Mouse (Mus musculus): Measurements from ENCODE around the gene Egflam. TPM values are rescaled to one million over a fixed set of nuclear protein-coding genes. Genes with fewer than 3 reads are reported as not detected.
A peak's percentile ranks its signal among the peaks of the same experiment; 100 is the strongest.

Egflam gene
- polyA plus RNA-seq, 2 experiments = 0.18 to 0.51 TPM

DNA sequence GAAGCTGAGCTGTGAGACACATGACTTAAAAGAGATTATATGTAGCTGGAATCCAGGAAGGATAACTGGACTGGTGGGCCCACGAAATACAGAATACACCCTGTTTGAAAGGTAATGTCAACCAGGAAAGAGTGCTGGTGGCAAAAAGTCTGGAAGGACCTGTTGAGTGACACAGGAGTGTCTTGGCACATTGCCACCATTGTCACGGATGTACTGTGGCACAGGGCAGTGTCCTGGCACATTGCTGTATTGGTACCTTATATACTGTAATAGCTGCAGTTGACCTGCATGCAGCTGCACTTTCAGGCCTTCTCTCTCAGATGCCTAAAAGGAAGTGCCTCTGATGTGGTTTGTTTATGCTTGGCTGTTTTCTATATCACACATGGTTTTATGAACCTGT, 225.3 kb downstream of the Egflam start:
- WGBS (ENCODE audit: insufficient replicate concordance) = 37% methylated on average over 2 of the region's 2 CpGs

DNA sequence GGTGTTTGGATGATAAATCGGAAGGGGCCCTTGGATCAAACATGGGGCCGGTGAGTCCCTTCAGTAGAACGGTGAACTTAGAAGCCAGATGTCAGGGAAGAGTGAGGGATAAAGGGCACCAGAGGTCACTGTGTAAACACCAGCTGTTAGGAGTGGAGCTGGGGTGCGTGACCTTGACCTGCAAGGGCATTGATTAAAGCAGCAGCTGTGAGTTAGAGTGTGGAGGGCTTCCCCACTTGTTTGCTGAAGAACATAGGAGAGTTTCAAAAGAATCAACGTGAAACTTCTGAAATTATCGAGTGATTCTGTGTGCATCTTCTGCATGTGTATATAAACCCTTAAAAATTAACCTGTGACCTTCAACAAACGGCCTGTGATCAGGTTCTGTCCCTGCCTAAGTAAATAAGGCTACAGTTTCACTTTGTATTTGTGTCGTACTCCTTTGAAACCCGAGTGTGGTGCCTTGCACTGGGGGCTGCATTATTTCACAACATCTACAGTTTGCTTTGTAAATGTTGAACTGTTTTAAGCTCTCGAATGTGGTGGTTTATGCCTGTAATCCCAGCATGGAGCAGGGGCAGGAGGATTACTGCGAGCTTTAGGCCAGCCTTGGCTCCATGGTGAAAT, 230.2 kb downstream of the Egflam start:
- 47% methylated on average over 11 of the region's 11 CpGs for WGBS (ENCODE audit: insufficient replicate concordance)
- 0 out of 2 replicates have a peak overlapping the region, but pooled peaks have one; percentile 15 for H3K4me2 ChIP-seq (ENCODE audit: low read depth)
- peak in 2 of 3 experiments; percentile 26 to 36 for DNase-seq (ENCODE audit: low read depth in 3 of 3, low spot score in 3 of 3)
- no peaks in the 10 kb centered on the region for H3K27me3 ChIP-seq (ENCODE audit: control insufficient read depth, insufficient read depth, low read length)
- peaks cover 0 to 5% of the 10 kb centered on the region in 2 experiments; a peak in 1 of 4 replicates for H3K4me1 ChIP-seq (replicated peaks; ENCODE audit: control insufficient read depth in 2 of 2, insufficient read depth in 2 of 2, low read length in 1 of 2)
- H3K27ac ChIP-seq = no peak overlapping the region
- no peaks in the 10 kb centered on the region for H3K9me3 ChIP-seq (ENCODE audit: control insufficient read depth, low read length)
- peak; percentile 77 for ATAC-seq (ENCODE audit: insufficient read depth)
- H3K36me3 ChIP-seq (replicated peaks; ENCODE audit: control insufficient read depth, insufficient read depth, low read depth) = no peaks in the 10 kb centered on the region
- no peak overlapping the region for H3K4me3 ChIP-seq (ENCODE audit: insufficient read depth in 1 of 2, low read depth in 2 of 2, low read length in 2 of 2)
- no peak overlapping the region for H3K9ac ChIP-seq (replicated peaks)
- TF ChIP-seq CTCF (IDR thresholded peaks at IDR 0.05; ENCODE audit: low read depth) (no peak), EP300 (IDR thresholded peaks at IDR 0.05; ENCODE audit: low read depth) (no peak)

More for the DNA sequence above, 225.3 kb downstream of the Egflam start:
- no peak for ATAC-seq (ENCODE audit: insufficient read depth)
- Histone ChIP-seq H3K4me3 (ENCODE audit: insufficient read depth in 1 of 2, low read depth in 2 of 2, low read length in 2 of 2) (no peak overlapping the region), H3K27me3 (ENCODE audit: control insufficient read depth, insufficient read depth, low read length) (no peaks in the 10 kb centered on the region), H3K4me2 (ENCODE audit: low read depth) (no peak overlapping the region), H3K36me3 (replicated peaks; ENCODE audit: control insufficient read depth, insufficient read depth, low read depth) (no peaks in the 10 kb centered on the region), H3K27ac (no peak overlapping the region), H3K9me3 (ENCODE audit: control insufficient read depth, low read length) (no peaks in the 10 kb centered on the region), H3K9ac (replicated peaks) (no peak overlapping the region), H3K4me1 (replicated peaks; ENCODE audit: control insufficient read depth in 2 of 2, insufficient read depth in 2 of 2, low read length in 1 of 2) (no peaks in the 10 kb centered on the region; a peak in 1 of 4 replicates)
- DNase-seq (ENCODE audit: low read depth in 3 of 3, low spot score in 3 of 3) = no peak
- TF ChIP-seq CTCF (IDR thresholded peaks at IDR 0.05; ENCODE audit: low read depth) (no peak), EP300 (IDR thresholded peaks at IDR 0.05; ENCODE audit: low read depth) (no peak)

DNA sequence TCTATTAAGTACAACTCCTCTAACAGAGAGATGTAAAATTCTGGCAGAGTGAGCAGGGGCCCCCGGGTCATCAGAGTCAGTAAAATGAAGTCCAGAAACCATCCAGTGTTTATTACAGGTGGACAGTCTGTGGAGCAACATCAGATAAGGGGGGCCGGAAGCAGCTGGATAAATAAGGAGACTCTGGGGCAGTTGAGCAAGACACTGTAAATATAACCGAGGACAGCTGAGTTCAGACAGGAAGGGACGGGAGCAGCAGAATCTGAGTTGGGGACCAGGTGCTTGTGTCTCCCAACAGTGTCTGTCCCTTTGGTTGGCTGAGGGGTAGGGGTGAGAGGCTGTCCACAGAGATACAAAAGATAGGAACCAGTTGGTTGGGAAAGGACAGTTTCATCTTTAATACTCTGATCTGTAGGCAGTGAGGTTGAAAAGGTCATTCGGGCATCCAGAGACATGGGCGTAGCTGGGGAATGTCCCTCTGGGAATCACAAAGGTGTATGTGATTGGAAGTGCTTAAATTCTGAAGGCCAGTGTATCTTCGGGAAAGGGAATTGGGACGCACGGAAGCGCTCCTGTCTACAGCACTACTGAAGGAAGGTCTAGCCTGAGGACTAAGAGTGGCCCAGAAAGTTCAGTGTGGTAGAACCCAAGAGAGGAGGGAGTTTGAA, 230.8 kb downstream of the Egflam start:
- WGBS (ENCODE audit: insufficient replicate concordance) = 65% methylated on average over 10 of the region's 10 CpGs
- DNase-seq (ENCODE audit: low read depth in 3 of 3, low spot score in 3 of 3) (peak in 1 of 3 experiments; percentile 11), ATAC-seq (ENCODE audit: insufficient read depth) (peak; percentile 65)
- Histone ChIP-seq H3K36me3 (replicated peaks; ENCODE audit: control insufficient read depth, insufficient read depth, low read depth) (no peaks in the 10 kb centered on the region), H3K4me2 (ENCODE audit: low read depth) (no peak overlapping the region), H3K4me3 (ENCODE audit: insufficient read depth in 1 of 2, low read depth in 2 of 2, low read length in 2 of 2) (no peak overlapping the region), H3K27ac (no peak overlapping the region), H3K9ac (replicated peaks) (no peak overlapping the region), H3K9me3 (ENCODE audit: control insufficient read depth, low read length) (no peaks in the 10 kb centered on the region), H3K27me3 (ENCODE audit: control insufficient read depth, insufficient read depth, low read length) (no peaks in the 10 kb centered on the region), H3K4me1 (replicated peaks; ENCODE audit: control insufficient read depth in 2 of 2, insufficient read depth in 2 of 2, low read length in 1 of 2) (peaks cover 0 to 5% of the 10 kb centered on the region in 2 experiments; a peak in 1 of 4 replicates)
- TF ChIP-seq EP300 (IDR thresholded peaks at IDR 0.05; ENCODE audit: low read depth) = no peak
- no peak for TF ChIP-seq CTCF (IDR thresholded peaks at IDR 0.05; ENCODE audit: low read depth)

DNA sequence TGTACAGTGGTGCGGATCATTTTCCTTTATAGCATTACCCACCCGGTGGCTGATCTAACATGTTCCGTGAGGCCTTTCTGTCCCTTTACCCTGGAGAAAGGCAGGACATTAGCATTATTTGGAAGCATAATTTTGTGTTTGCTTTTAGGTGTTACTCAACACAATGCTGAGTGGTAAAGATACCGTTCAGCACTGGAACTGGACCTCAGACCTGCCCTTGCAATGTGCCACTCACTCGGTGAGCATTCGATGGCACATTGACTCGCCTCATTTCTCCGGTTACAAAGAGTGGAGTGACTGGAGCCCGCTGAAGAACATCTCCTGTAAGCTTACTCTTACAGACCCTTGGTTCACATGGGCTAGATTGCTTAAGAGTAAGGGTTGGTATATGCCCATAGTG, 231.5 kb downstream of the Egflam start:
- Histone ChIP-seq H3K4me3 (ENCODE audit: insufficient read depth in 1 of 2, low read depth in 2 of 2, low read length in 2 of 2) (no peak overlapping the region), H3K27ac (no peak overlapping the region), H3K4me1 (replicated peaks; ENCODE audit: control insufficient read depth in 2 of 2, insufficient read depth in 2 of 2, low read length in 1 of 2) (peaks cover 0 to 5% of the 10 kb centered on the region in 2 experiments; a peak in 1 of 4 replicates), H3K36me3 (replicated peaks; ENCODE audit: control insufficient read depth, insufficient read depth, low read depth) (no peaks in the 10 kb centered on the region), H3K4me2 (ENCODE audit: low read depth) (no peak overlapping the region), H3K9ac (replicated peaks) (no peak overlapping the region), H3K9me3 (ENCODE audit: control insufficient read depth, low read length) (no peaks in the 10 kb centered on the region), H3K27me3 (ENCODE audit: control insufficient read depth, insufficient read depth, low read length) (no peaks in the 10 kb centered on the region)
- no peak for ATAC-seq (ENCODE audit: insufficient read depth)
- WGBS (ENCODE audit: insufficient replicate concordance) = 70% methylated on average over 9 of the region's 9 CpGs
- TF ChIP-seq EP300 (IDR thresholded peaks at IDR 0.05; ENCODE audit: low read depth) (no peak), CTCF (IDR thresholded peaks at IDR 0.05; ENCODE audit: low read depth) (no peak)
- no peak for DNase-seq (ENCODE audit: low read depth in 3 of 3, low spot score in 3 of 3)

DNA sequence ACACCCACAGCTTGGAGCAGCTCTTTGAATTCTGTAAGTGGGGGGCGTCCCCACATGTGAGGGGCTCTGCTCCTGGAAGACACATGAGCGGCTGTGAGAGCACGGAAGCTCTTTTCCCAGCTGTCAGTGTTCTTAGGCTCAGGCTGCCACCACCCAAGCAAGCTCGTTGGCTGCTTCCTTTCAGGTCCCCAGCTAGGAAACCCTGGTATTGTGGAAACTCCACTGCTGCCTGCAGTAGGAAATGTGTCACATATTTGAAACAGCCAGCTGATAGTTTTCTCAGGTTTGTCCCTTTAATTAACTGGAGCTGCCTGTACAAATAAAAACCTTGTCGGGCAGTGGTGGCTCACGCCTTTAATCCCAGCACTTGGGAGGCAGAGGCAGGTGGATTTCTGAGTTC, 234.3 kb downstream of the Egflam start:
- H3K4me2 ChIP-seq (ENCODE audit: low read depth) = no peak overlapping the region
- no peaks in the 10 kb centered on the region for H3K27me3 ChIP-seq (ENCODE audit: control insufficient read depth, insufficient read depth, low read length)
- H3K36me3 ChIP-seq (replicated peaks; ENCODE audit: control insufficient read depth, insufficient read depth, low read depth) = no peaks in the 10 kb centered on the region
- ATAC-seq (ENCODE audit: insufficient read depth) (no peak), DNase-seq (ENCODE audit: low read depth in 3 of 3, low spot score in 3 of 3) (no peak)
- TF ChIP-seq EP300 (IDR thresholded peaks at IDR 0.05; ENCODE audit: low read depth) = no peak
- no peak for TF ChIP-seq CTCF (IDR thresholded peaks at IDR 0.05; ENCODE audit: low read depth)
- no peak overlapping the region for H3K4me3 ChIP-seq (ENCODE audit: insufficient read depth in 1 of 2, low read depth in 2 of 2, low read length in 2 of 2)
- no peak overlapping the region for H3K27ac ChIP-seq
- WGBS (ENCODE audit: insufficient replicate concordance) = 67% methylated on average over 6 of the region's 6 CpGs
- H3K4me1 ChIP-seq (replicated peaks; ENCODE audit: control insufficient read depth in 2 of 2, insufficient read depth in 2 of 2, low read length in 1 of 2) = peaks cover 0 to 10% of the 10 kb centered on the region in 2 experiments; a peak in 1 of 4 replicates
- H3K9ac ChIP-seq (replicated peaks) = no peak overlapping the region
- H3K9me3 ChIP-seq (ENCODE audit: control insufficient read depth, low read length) = no peaks in the 10 kb centered on the region
